Mouse (Mus musculus): ENCODE results near the gene Majin. TPM values are rescaled to one million over a fixed set of nuclear protein-coding genes. Genes with fewer than 3 reads are reported as not detected.
A peak's percentile ranks its signal among the peaks of the same experiment; 100 is the strongest.

The Majin gene
- total RNA-seq, 2 experiments from 2014 or later, result not detected

GRCm38 (mm10) chr19:6260428-6260827 lies 76.2 kb downstream of the Majin start:
- peak in 1 of 2 experiments; percentile 28 for DNase-seq

GRCm38 (mm10) chr19:6260946-6261345 lies 76.8 kb downstream of the Majin start:
- no peak for DNase-seq
- intact Hi-C loops (cut with DNase I), result no loop called here

More at GRCm38 (mm10) chr19:6260428-6260827, 76.2 kb downstream of the Majin start:
- intact Hi-C loops (cut with DNase I), result no loop called here

GRCm38 (mm10) chr19:6261379-6261778 lies 77.2 kb downstream of the Majin start:
- intact Hi-C loops (cut with DNase I), result no loop called here
- DNase-seq, result no peak

- intact Hi-C loops (cut with DNase I), result loop anchor here (1.0 kb wide), 1 partner anchor 69 kb away; no protein-coding TSS in a partner anchor
- DNase-seq, result peak; percentile 65 to 86
Observed at GRCm38 (mm10) chr19:6262222-6262621, 78.0 kb downstream of the Majin start.

- intact Hi-C loops (cut with DNase I), result loop anchor here (1.0 kb wide), 1 partner anchor 68 kb away; no protein-coding TSS in a partner anchor
- DNase-seq, result no peak
Observed at GRCm38 (mm10) chr19:6262839-6263433, 78.7 kb downstream of the Majin start.

- no peak for DNase-seq
- intact Hi-C loops (cut with DNase I), result no loop called here
Observed at GRCm38 (mm10) chr19:6264200-6264599, 80.0 kb downstream of the Majin start.

GRCm38 (mm10) chr19:6264945-6265344 lies 80.8 kb downstream of the Majin start:
- intact Hi-C loops (cut with DNase I), result no loop called here
- DNase-seq, result no peak

GRCm38 (mm10) chr19:6265727-6266182 lies 81.6 kb downstream of the Majin start:
- intact Hi-C loops (cut with DNase I), result no loop called here

GRCm38 (mm10) chr19:6267306-6268169 lies 83.3 kb downstream of the Majin start:
- intact Hi-C loops (cut with DNase I), result loop anchor here (1.0 kb wide), 1 partner anchor 37 kb away; no protein-coding TSS in a partner anchor
- peak in 1 of 2 experiments; percentile 32 for DNase-seq

More at GRCm38 (mm10) chr19:6265727-6266182, 81.6 kb downstream of the Majin start:
- DNase-seq, result no peak

GRCm38 (mm10) chr19:6268170-6268528 lies 84.0 kb downstream of the Majin start:
- DNase-seq, result peak; percentile 89 to 95
- intact Hi-C loops (cut with DNase I), result loop anchor here (1.0 kb wide), 1 partner anchor 36 kb away; no protein-coding TSS in a partner anchor

- intact Hi-C loops (cut with DNase I), result loop anchor here (1.0 kb wide), 1 partner anchor 36 kb away; no protein-coding TSS in a partner anchor
- no peak for DNase-seq
Observed at GRCm38 (mm10) chr19:6268670-6269132, 84.5 kb downstream of the Majin start.

- intact Hi-C loops (cut with DNase I), result no loop called here
- no peak for DNase-seq
Observed at GRCm38 (mm10) chr19:6269798-6270475, 85.7 kb downstream of the Majin start.

GRCm38 (mm10) chr19:6270661-6271060 lies 86.5 kb downstream of the Majin start:
- no peak for DNase-seq
- intact Hi-C loops (cut with DNase I), result no loop called here

GRCm38 (mm10) chr19:6271206-6271605 lies 87.0 kb downstream of the Majin start:
- no peak for DNase-seq
- intact Hi-C loops (cut with DNase I), result no loop called here

- DNase-seq, result no peak
- intact Hi-C loops (cut with DNase I), result no loop called here
Observed at GRCm38 (mm10) chr19:6272053-6272452, 87.9 kb downstream of the Majin start.

- peak; percentile 55 to 65 for DNase-seq
- intact Hi-C loops (cut with DNase I), result no loop called here
Observed at GRCm38 (mm10) chr19:6272738-6273137, 88.5 kb downstream of the Majin start.

GRCm38 (mm10) chr19:6273592-6273991 lies 89.4 kb downstream of the Majin start:
- intact Hi-C loops (cut with DNase I), result no loop called here

More at GRCm38 (mm10) chr19:6273592-6273991, 89.4 kb downstream of the Majin start:
- DNase-seq, result no peak

Measured in heart, postnatal 10 days (tissue).